Mouse (Mus musculus) cerebral cortex, adult 2 months (tissue): Measurements from ENCODE around the gene Sh3d19.

Experiments
- WGBS: fragments of 180-500 bp; shearing (Covaris S2); methylation state at CpG from one replicate; pipeline ENCODE4 v1.1.7; 2018; 5-methylcytosine and 5-hydroxymethylcytosine counted together

Gene Sh3d19

GRCm38 (mm10) chr3:86136936-86137574 is 166.1 kb downstream of the Sh3d19 start:
- 85% methylated on average over 6 of the region's 6 CpGs for WGBS

GRCm38 (mm10) chr3:86139660-86140059 is 168.8 kb downstream of the Sh3d19 start:
- 87% methylated on average over 4 of the region's 4 CpGs for WGBS

DNA sequence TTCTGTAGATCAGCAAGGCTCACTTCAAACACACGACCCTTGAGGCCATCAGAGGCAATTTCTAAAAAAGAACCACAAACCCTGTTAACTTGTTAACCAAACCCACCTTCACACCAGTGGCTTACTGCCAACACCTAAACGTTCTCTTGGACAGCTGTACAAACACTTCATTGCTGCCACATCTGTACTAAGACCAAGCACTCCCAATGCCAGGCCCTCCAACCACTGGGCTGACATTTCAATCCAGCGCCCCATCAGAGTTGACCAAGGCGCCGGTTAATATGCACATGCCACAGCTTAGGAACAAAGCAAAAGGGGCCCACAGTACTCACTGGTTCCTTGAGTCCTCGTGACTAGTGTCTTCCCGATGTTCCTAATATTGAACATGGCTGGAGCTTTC is 170.5 kb downstream of the Sh3d19 start:
- WGBS = 10% methylated on average over 7 of the region's 7 CpGs

DNA sequence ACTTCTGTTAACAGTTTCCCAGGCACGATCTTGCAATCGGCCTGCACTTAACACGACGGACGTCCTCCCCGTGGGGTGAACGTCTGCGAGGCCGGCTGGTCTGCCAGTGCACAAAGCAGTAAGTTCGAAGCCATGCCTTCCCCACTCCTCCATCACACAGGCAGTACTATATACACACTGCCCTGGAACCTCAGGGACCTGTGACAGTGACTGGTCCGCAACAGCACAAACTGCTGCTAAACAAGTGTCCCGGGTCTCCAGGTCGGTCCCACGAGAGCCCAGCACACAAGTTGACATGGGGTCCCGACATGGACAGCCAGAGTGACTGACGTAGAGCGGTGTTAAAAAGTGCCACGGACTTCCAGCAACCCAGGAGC is 171.0 kb downstream of the Sh3d19 start:
- WGBS = under 1% methylated on average over 18 of the region's 18 CpGs

- under 1% methylated on average over 77 of the region's 77 CpGs for WGBS
Observed at GRCm38 (mm10) chr3:86142263-86142933, 171.5 kb downstream of the Sh3d19 start, which contains the start of gene Rps3a1. Gene Rps3a1 (minus strand): TSS chr3:86142702.

DNA sequence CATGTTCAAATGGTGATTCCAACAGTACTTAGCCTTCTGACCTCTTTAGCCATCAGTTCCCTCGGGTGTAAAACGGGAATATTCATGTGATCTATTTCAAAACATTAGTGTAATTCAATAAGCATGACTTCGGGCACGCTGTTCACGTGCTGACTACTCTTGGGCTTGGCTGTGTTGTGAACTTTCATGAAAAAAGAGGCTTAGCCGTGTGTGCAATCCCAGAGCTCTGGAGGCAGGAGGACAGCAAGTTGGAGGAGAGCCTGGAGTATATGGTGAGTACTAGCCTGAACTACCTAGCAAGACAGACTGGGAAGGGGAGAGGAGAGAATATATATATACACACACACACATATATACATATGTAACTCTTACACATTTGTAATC is 172.0 kb downstream of the Sh3d19 start:
- WGBS = 28% methylated on average over 6 of the region's 6 CpGs

- WGBS = 84% methylated on average over 6 of the region's 6 CpGs
Observed at GRCm38 (mm10) chr3:86143343-86143742, 172.4 kb downstream of the Sh3d19 start.

DNA sequence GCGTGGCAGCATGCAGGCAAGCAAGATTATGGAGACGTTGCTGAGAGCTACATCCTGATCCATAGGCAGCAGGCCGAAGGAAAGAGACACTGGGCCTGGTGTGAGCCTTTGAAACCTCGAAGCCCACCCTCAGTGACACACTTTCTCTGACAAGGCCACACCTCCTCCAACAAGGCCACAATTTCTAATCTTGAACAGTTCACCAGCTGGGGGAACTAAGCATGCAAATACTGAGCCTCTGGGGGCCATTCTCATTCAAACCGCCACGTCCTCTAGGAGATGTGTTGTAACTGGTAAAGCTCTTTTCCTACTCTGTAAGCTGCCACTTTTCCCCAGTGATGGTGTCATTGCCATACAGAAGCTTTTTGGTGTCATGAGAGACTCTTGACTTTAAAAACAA is 178.2 kb downstream of the Sh3d19 start:
- WGBS = 83% methylated on average over 6 of the region's 6 CpGs

- 62% methylated on average over 9 of the region's 9 CpGs for WGBS
Observed at GRCm38 (mm10) chr3:86149521-86149920, 178.6 kb downstream of the Sh3d19 start.

DNA sequence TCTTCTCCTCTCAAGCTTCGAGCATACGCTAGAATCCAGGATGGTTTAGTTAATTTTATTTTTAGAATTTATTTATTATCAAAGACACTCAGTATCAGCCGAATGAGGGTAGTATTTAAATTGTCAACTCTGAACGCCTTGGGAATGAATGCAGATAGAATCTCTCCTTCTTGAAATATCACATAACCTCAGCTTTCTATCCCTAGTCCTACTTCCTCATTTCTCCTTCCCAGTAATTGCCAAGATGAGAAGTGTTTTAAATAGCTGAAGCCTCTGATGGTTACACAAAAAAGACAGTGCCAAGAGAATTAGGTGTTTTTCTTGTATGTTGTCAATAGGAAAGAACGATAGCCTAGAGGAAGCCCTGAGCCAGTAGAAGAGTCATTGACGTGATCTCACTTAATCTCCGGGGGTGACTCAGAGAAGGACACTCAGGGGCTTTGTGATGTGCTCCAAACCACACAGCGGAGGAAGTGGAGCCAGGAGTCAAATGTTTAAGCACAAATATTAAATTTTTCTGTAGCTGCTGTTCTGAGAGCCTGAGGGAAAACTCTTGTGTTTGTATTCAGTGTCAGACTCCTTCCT is 198.0 kb downstream of the Sh3d19 start:
- WGBS = 75% methylated on average over 8 of the region's 8 CpGs

DNA sequence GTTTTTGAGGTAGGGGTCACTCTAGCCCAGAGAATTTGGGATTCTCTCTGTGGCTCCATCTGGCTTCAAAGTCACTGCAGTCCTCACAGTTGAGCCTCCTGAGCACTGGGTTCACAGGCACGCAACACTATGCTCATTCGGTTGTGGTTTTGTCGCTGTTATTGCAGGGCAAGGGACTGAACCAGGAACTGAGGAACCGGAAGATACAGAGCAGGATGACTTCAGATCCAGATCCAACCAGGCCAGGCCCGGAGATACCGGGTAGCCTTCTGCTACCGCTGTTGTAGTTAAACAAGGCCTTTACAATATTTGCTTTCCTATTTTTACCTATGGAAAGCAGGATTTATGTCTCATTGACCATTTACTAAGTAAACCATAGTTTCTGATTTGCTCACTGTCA is 208.8 kb downstream of the Sh3d19 start:
- WGBS = 92% methylated on average over 7 of the region's 7 CpGs
